Mouse (Mus musculus): ENCODE measurements around the gene Gak.

DNA sequence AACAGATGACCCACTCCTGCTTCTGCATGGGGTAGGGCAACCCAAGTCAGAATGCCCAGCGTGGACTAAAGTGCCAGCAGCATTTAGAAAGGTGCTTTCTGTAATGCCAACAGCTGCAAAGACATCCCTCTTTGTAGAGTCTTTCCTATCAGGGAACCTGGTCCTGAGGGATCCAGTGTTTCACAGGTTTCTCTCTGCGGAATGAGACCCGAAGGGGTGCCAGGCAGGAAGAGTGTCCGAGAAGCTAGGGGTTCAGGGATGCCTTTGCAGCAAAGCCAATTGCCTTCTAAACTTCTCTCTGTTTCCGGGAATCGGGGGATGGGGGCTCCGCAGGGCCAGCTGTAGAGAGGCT is 80.4 kb downstream of the Gak start:
- TF ChIP-seq POLR2A (IDR thresholded peaks at IDR 0.05; ENCODE audit: insufficient read depth, low read depth, low read length) (no peak), CTCF (IDR thresholded peaks at IDR 0.05; ENCODE audit: insufficient read depth, low read depth, low read length) (no peak)
